Mouse (Mus musculus) gastrocnemius, postnatal 4 days (tissue): ENCODE results near the gene Cdk4. TPM values are rescaled to one million over a fixed set of nuclear protein-coding genes. Genes with fewer than 3 reads are reported as not detected.
"Not testable (repeated sequence)": the region's sequence is repeated elsewhere in the genome, so short reads cannot be mapped to it uniquely, and the experiment has no call there.

Experiments
- DNase-seq, 2 experiments: peaks; one replicate each; pipeline ENCODE4 v3.0.0; 2021 to 2022; ENCODE audit warnings: low spot score in 2 of 2, mixed read lengths in 2 of 2
- total RNA-seq, 2 experiments: library from RNA; stranded (reverse); gene quantifications; 2 replicates each; pipeline ENCODE4 v1.2.3; 2021

The Cdk4 gene
- total RNA-seq, 2 experiments from 2014 or later: 225 to 253 TPM

GRCm38 (mm10) chr10:127055406-127055805 is 7.9 kb upstream of the Cdk4 start:
- no peak for DNase-seq

- no peak for DNase-seq
Observed at GRCm38 (mm10) chr10:127056490-127056889, 6.8 kb upstream of the Cdk4 start.

GRCm38 (mm10) chr10:127058161-127058560 is 5.2 kb upstream of the Cdk4 start:
- DNase-seq: peak; percentile 58 to 75

- DNase-seq: no peak
Observed at GRCm38 (mm10) chr10:127058708-127059107, 4.6 kb upstream of the Cdk4 start.

- DNase-seq: no peak
Observed at GRCm38 (mm10) chr10:127059174-127059967, 4.0 kb upstream of the Cdk4 start.

GRCm38 (mm10) chr10:127059968-127060916 is 3.1 kb upstream of the Cdk4 start, which contains the start of gene March9:
March9 (minus strand) TSS chr10:127060184.
- no peak for DNase-seq

GRCm38 (mm10) chr10:127061085-127061484 is 2.2 kb upstream of the Cdk4 start:
- DNase-seq: no peak

GRCm38 (mm10) chr10:127061513-127061912 is 1.8 kb upstream of the Cdk4 start:
- DNase-seq: no peak

GRCm38 (mm10) chr10:127062101-127062500 is 1.2 kb upstream of the Cdk4 start:
- DNase-seq: not testable (repeated sequence)

GRCm38 (mm10) chr10:127062503-127062902 is 831 bp upstream of the Cdk4 start:
- DNase-seq: no peak

GRCm38 (mm10) chr10:127063913-127064870 is 858 bp downstream of the Cdk4 start:
- DNase-seq: no peak

GRCm38 (mm10) chr10:127065981-127066380 is 2.6 kb downstream of the Cdk4 start:
- DNase-seq: no peak

GRCm38 (mm10) chr10:127066519-127067018 is 3.2 kb downstream of the Cdk4 start:
- no peak for DNase-seq

GRCm38 (mm10) chr10:127068360-127069038 is 5.2 kb downstream of the Cdk4 start:
- no peak for DNase-seq

- no peak for DNase-seq
Observed at GRCm38 (mm10) chr10:127069281-127070189, 6.2 kb downstream of the Cdk4 start.

GRCm38 (mm10) chr10:127070190-127071121 is 7.1 kb downstream of the Cdk4 start, which contains the start of gene Tspan31:
Tspan31 (minus strand) TSS chr10:127070264.
- peak; percentile 58 to 84 for DNase-seq

- DNase-seq: no peak
Observed at GRCm38 (mm10) chr10:127071203-127071602, 7.9 kb downstream of the Cdk4 start.

- not testable (repeated sequence) for DNase-seq
Observed at GRCm38 (mm10) chr10:127072270-127072669, 8.9 kb downstream of the Cdk4 start.
